ENCODE assay signal across 8 mouse cellular contexts in the genomic region with DNA sequence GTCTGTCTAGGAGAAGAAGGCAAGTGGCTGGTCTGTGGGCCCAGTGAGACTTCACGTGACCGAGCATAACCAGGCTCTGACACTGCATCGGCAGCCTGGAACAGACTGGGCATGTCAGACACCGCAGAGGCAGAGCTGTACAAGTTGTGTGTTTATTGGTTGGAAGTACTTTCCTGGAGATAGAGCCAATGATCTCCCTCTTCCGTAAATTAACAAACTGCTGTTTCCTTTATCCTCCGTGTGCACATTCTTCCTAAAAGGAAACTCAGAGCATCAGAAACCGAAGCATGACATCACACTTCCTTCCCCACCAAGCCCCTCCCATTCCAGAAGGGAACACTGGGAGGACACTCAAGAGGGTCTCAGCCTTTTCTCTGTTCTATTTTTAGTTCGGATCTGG.
A peak's percentile ranks its signal among the peaks of the same experiment; 100 is the strongest.
DNase-seq lines count a peak whose midpoint lies in the region; ATAC-seq and TF ChIP-seq lines count a peak whose summit lies in the region.

No protein-coding gene starts in this region.

- no peaks in the 10 kb centered on the region for H3K36me3 ChIP-seq in hindbrain, embryonic 15.5 days
- H3K36me3 ChIP-seq in hindbrain, embryonic 11.5 days (ENCODE audit: control insufficient read depth, insufficient read depth, low read length): no peaks in the 10 kb centered on the region
- no peaks in the 10 kb centered on the region for H3K36me3 ChIP-seq in heart, embryonic 12.5 days
- H3K36me3 ChIP-seq in kidney, postnatal 0 days (ENCODE audit: insufficient read depth, low read length): no peaks in the 10 kb centered on the region

- no peaks in the 10 kb centered on the region for H3K9me3 ChIP-seq in hindbrain, embryonic 15.5 days
- H3K9me3 ChIP-seq in hindbrain, embryonic 11.5 days (ENCODE audit: control insufficient read depth, low read length): no peaks in the 10 kb centered on the region
- no peaks in the 10 kb centered on the region for H3K9me3 ChIP-seq in heart, embryonic 12.5 days (replicated peaks)
- no peaks in the 10 kb centered on the region for H3K9me3 ChIP-seq in kidney, postnatal 0 days (replicated peaks; ENCODE audit: low read length)

- 82% methylated on average over 8 of the region's 8 CpGs for WGBS in hindbrain, embryonic 15.5 days
- WGBS in hindbrain, embryonic 11.5 days: 81% methylated on average over 8 of the region's 8 CpGs
- WGBS in heart, embryonic 12.5 days: 36% methylated on average over 8 of the region's 8 CpGs
- 50% methylated on average over 8 of the region's 8 CpGs for WGBS in kidney, postnatal 0 days

- no peak for TF ChIP-seq CTCF in kidney, postnatal 0 days (IDR thresholded peaks at IDR 0.05; ENCODE audit: low read depth)

- H3K27ac ChIP-seq in hindbrain, embryonic 15.5 days (replicated peaks): no peak overlapping the region
- H3K27ac ChIP-seq in hindbrain, embryonic 11.5 days (ENCODE audit: low read depth, low read length): no peak overlapping the region
- peak overlapping the region; percentile 32; the same call in 1 of the 2 replicates for H3K27ac ChIP-seq in heart, embryonic 12.5 days (ENCODE audit: poor library complexity, severe bottlenecking)
- H3K27ac ChIP-seq in kidney, postnatal 0 days: no peak overlapping the region; the same call in 1 of the 2 replicates

- H3K4me3 ChIP-seq in hindbrain, embryonic 15.5 days: no peak overlapping the region
- no peak overlapping the region for H3K4me3 ChIP-seq in hindbrain, embryonic 11.5 days (ENCODE audit: low read depth, low read length)
- H3K4me3 ChIP-seq in heart, embryonic 12.5 days: no peak overlapping the region
- H3K4me3 ChIP-seq in kidney, postnatal 0 days (replicated peaks; ENCODE audit: low read depth, low read length): no peak overlapping the region

- DNase-seq in hindbrain, embryonic 11.5 days (ENCODE audit: low spot score): no peak
- peak; percentile 65 for DNase-seq in kidney, postnatal 0 days (ENCODE audit: low spot score)
- peak; percentile 80 for DNase-seq in lung, postnatal 36 days
- DNase-seq in adipocyte (ENCODE audit: low spot score): no peak
- no peak for DNase-seq in layer of hippocampus, adult 9-10 months (ENCODE audit: low spot score)
- no peak for DNase-seq in ovary, postnatal 14 days (ENCODE audit: low spot score)

- H3K4me2 ChIP-seq in hindbrain, embryonic 15.5 days: no peak overlapping the region
- no peak overlapping the region for H3K4me2 ChIP-seq in hindbrain, embryonic 11.5 days (replicated peaks; ENCODE audit: low read depth, low read length)
- peak overlapping the region; percentile 28 for H3K4me2 ChIP-seq in heart, embryonic 12.5 days
- peak overlapping the region; percentile 28 for H3K4me2 ChIP-seq in kidney, postnatal 0 days (ENCODE audit: low read length)

- H3K9ac ChIP-seq in hindbrain, embryonic 15.5 days: no peak overlapping the region
- no peak overlapping the region for H3K9ac ChIP-seq in hindbrain, embryonic 11.5 days (ENCODE audit: low read depth, low read length)
- H3K9ac ChIP-seq in heart, embryonic 12.5 days: no peak overlapping the region
- no peak overlapping the region for H3K9ac ChIP-seq in kidney, postnatal 0 days (ENCODE audit: low read depth, low read length)

- H3K27me3 ChIP-seq in hindbrain, embryonic 15.5 days: no peaks in the 10 kb centered on the region
- H3K27me3 ChIP-seq in hindbrain, embryonic 11.5 days (ENCODE audit: control insufficient read depth, insufficient read depth, low read length): no peaks in the 10 kb centered on the region
- H3K27me3 ChIP-seq in heart, embryonic 12.5 days (replicated peaks): no peaks in the 10 kb centered on the region
- H3K27me3 ChIP-seq in kidney, postnatal 0 days (ENCODE audit: insufficient read depth, low read length): no peaks in the 10 kb centered on the region

- peak; percentile 20; the same call in 1 of the 2 replicates for ATAC-seq in hindbrain, embryonic 15.5 days (ENCODE audit: low FRiP score, low read depth)
- ATAC-seq in hindbrain, embryonic 11.5 days (ENCODE audit: low FRiP score): no peak
- ATAC-seq in heart, embryonic 12.5 days (ENCODE audit: insufficient number of reproducible peaks, low FRiP score): peak; percentile 42; the same call in 1 of the 2 replicates
- no peak for ATAC-seq in kidney, postnatal 0 days (replicated peaks; ENCODE audit: low FRiP score, low read depth)

- peaks cover 19% of the 10 kb centered on the region for H3K4me1 ChIP-seq in hindbrain, embryonic 15.5 days (replicated peaks)
- H3K4me1 ChIP-seq in hindbrain, embryonic 11.5 days (replicated peaks; ENCODE audit: control insufficient read depth, insufficient read depth, low read length): peaks cover 3% of the 10 kb centered on the region; the same call in 1 of the 2 replicates
- peaks cover 31% of the 10 kb centered on the region for H3K4me1 ChIP-seq in heart, embryonic 12.5 days (replicated peaks)
- no peaks in the 10 kb centered on the region for H3K4me1 ChIP-seq in kidney, postnatal 0 days (replicated peaks; ENCODE audit: insufficient read depth, low read length)

Comparison
In these comparisons a context has a peak if more than half of its experiments do, and no peak if none do; other contexts are left out.
1. ATAC-seq: peak in hindbrain, embryonic 15.5 days (single experiment) and heart, embryonic 12.5 days (single experiment); none in hindbrain, embryonic 11.5 days (single experiment) and kidney, postnatal 0 days (single experiment).
2. H3K4me2 ChIP-seq: peak in heart, embryonic 12.5 days (single experiment) and kidney, postnatal 0 days (single experiment); none in hindbrain, embryonic 15.5 days (single experiment) and hindbrain, embryonic 11.5 days (single experiment).
3. DNase-seq: peak in kidney, postnatal 0 days (single experiment) and lung, postnatal 36 days (single experiment); none in hindbrain, embryonic 11.5 days (single experiment), adipocyte (single experiment), layer of hippocampus, adult 9-10 months (single experiment) and ovary, postnatal 14 days (single experiment).